Mouse (Mus musculus): ENCODE data around the gene Krtap4-13.

DNA sequence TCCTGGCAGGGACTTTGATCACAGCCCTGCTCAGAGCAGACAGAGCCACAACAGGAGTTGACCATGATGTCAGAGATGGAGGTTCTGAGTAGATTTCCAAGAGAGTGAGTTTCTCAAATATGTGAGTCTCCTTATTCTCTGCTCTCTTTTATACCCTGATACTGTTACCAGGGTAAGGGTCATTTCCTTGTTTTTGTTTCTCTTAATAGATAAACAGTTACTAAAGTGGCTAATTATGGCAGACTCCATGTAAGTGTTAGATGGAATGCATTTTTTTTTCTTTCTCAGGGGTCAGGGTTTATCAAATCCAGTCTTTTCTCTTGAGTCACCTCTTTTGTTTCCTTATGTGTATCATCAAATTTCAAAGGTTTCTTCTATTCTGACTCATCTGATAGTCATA is 41.8 kb upstream of the Krtap4-13 start, which contains the start of gene Krtap4-16:
- TF ChIP-seq POLR2A (IDR thresholded peaks at IDR 0.05; ENCODE audit: extremely low read depth, insufficient read depth, low read length) (no peak), CTCF (IDR thresholded peaks at IDR 0.05; ENCODE audit: low read depth, low read length) (no peak)

All from liver, adult 2 months (tissue).